Mouse (Mus musculus): ENCODE data around the gene Cars2. TPM values are rescaled to one million over a fixed set of nuclear protein-coding genes. Genes with fewer than 3 reads are reported as not detected.

Cars2 gene
- polyA plus RNA-seq, 1 experiment from 2014 or later = 23.3 TPM

Other genes with a start within 250 kb of the Cars2 start
- gene Col4a2, start 238.0 kb downstream of the Cars2 start, polyA plus RNA-seq (2015; fragmentation: Nextera tagmentation; extraction: Ambion mirVana) = 52.1 and 56.3 TPM in 2 replicates
- 113 and 115 TPM in 2 replicates for gene Col4a1, start 238.0 kb downstream of the Cars2 start, polyA plus RNA-seq (2015; fragmentation: Nextera tagmentation; extraction: Ambion mirVana)
- gene Rab20, start 72.1 kb downstream of the Cars2 start, polyA plus RNA-seq (2015; fragmentation: Nextera tagmentation; extraction: Ambion mirVana) = 1.6 and 1.7 TPM in 2 replicates
- gene Naxd, start 53.3 kb downstream of the Cars2 start, polyA plus RNA-seq (2015; fragmentation: Nextera tagmentation; extraction: Ambion mirVana) = 128 and 132 TPM in 2 replicates
- gene Ing1, start 4.8 kb upstream of the Cars2 start, polyA plus RNA-seq (2015; fragmentation: Nextera tagmentation; extraction: Ambion mirVana) = 37.9 and 42.5 TPM in 2 replicates
- gene Ankrd10, start 85.0 kb upstream of the Cars2 start, polyA plus RNA-seq (2015; fragmentation: Nextera tagmentation; extraction: Ambion mirVana) = 105 and 115 TPM in 2 replicates
- gene 1700016D06Rik, start 150.3 kb upstream of the Cars2 start, polyA plus RNA-seq (2015; fragmentation: Nextera tagmentation; extraction: Ambion mirVana) = 0.11 TPM in 1 of 2 replicates, not detected in the other
- gene Arhgef7, start 176.9 kb upstream of the Cars2 start, polyA plus RNA-seq (2015; fragmentation: Nextera tagmentation; extraction: Ambion mirVana) = 46.5 and 52.3 TPM in 2 replicates

Data from limb, embryonic 13.5 days (tissue).